Mouse (Mus musculus) cerebellum, adult 2 months (tissue): ENCODE results near the gene 2010111I01Rik. TPM values are rescaled to one million over a fixed set of nuclear protein-coding genes. Genes with fewer than 3 reads are reported as not detected.
"Not testable (repeated sequence)": the region's sequence is repeated elsewhere in the genome, so short reads cannot be mapped to it uniquely, and the experiment has no call there.

Experiments
- DNase-seq, 2 experiments: peaks; one replicate each; pipeline ENCODE4 v3.0.0; 2021
- H3K27ac ChIP-seq: fragments of 200-500 bp; 2 replicates; pipeline ENCODE4 v1.5.1; 2012; ENCODE audit warnings: low read length, control low read depth, inconsistent platforms; ENCODE audit not compliant: insufficient read depth
- H3K27me3 ChIP-seq: fragments of 200-500 bp; 2 replicates; pipeline ENCODE4 v1.6.1; 2012; ENCODE audit warnings: inconsistent platforms, mild to moderate bottlenecking, low read length, moderate library complexity; ENCODE audit not compliant: control insufficient read depth, insufficient read depth
- H3K4me1 ChIP-seq: fragments of 200-500 bp; 2 replicates; pipeline ENCODE4 v1.6.1; 2011; ENCODE audit warnings: low read length; ENCODE audit not compliant: control insufficient read depth, insufficient read depth
- H3K4me3 ChIP-seq: fragments of 200-500 bp; replicated peaks from 2 replicates; pipeline ENCODE3; 2011; ENCODE audit warnings: mild to moderate bottlenecking, low read depth, low read length, control low read depth; ENCODE audit not compliant: insufficient read depth
- CTCF ChIP-seq: fragments of 200-500 bp; IDR thresholded peaks from 2 replicates; pipeline ENCODE4 v1.5.1; 2011; ENCODE audit warnings: low read depth, mild to moderate bottlenecking, control low read depth, low read length, moderate library complexity, borderline replicate concordance; ENCODE audit not compliant: insufficient read depth
- POLR2A ChIP-seq: fragments of 200-500 bp; IDR thresholded peaks from 2 replicates; pipeline ENCODE4 v1.6.1; 2011; ENCODE audit warnings: low read length, control low read depth, borderline replicate concordance; ENCODE audit not compliant: insufficient read depth
- WGBS: fragments of 180-500 bp; shearing (Covaris S2); methylation state at CpG from one replicate; pipeline ENCODE4 v1.1.7; 2018; 5-methylcytosine and 5-hydroxymethylcytosine counted together
- polyA plus RNA-seq: library from polyadenylated mRNA; depleted of rRNA; stranded (reverse); fragments of >200 nt; gene quantifications from 2 replicates; pipeline ENCODE4 v1.2.3, GENCODE M21; 2012

2010111I01Rik gene
- polyA plus RNA-seq, 1 experiment, result 126 TPM

DNA sequence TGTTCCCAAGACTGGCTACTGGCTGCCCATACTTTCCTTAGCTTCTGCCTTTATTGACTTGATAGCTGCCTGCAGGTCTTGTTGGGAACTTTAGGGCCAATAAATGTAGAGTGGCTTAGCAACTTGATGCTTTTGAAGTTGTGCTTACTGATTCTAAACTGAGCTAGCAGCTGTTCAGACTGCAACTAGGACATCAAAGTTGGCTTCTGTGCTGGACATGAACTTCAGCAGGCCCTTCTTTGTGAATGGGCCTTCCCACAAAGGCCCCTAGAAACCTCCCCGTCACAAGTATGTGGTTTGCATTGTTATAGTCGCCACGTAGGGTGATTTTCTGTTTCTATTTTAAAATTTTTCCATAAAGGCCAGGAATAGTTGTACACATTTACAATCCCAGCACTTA is 19.8 kb downstream of the 2010111I01Rik start:
- no peak overlapping the region for H3K4me3 ChIP-seq
- no peak overlapping the region for H3K27ac ChIP-seq
- TF ChIP-seq POLR2A (no peak), CTCF (no peak)
- 76% methylated on average over 3 of the region's 3 CpGs for WGBS
- H3K27me3 ChIP-seq, result no peaks in the 10 kb centered on the region
- peaks cover 3% of the 10 kb centered on the region; the same call in 1 of the 2 replicates for H3K4me1 ChIP-seq
- DNase-seq, result no peak

- Histone ChIP-seq H3K27me3 (no peaks in the 10 kb centered on the region; the same call in 1 of the 2 replicates), H3K4me1 (no peaks in the 10 kb centered on the region), H3K4me3 (no peak overlapping the region), H3K27ac (no peak overlapping the region)
- no peak for TF ChIP-seq POLR2A
- no peak for TF ChIP-seq CTCF
- WGBS, result 69% methylated on average over 3 of the region's 3 CpGs
- DNase-seq, result no peak
Measured at GRCm38 (mm10) chr13:62989891-62990490, 25.3 kb downstream of the 2010111I01Rik start.

- no peak overlapping the region for H3K27ac ChIP-seq
- no peaks in the 10 kb centered on the region for H3K4me1 ChIP-seq
- no peaks in the 10 kb centered on the region; the same call in 1 of the 2 replicates for H3K27me3 ChIP-seq
- DNase-seq, result no peak
- H3K4me3 ChIP-seq, result no peak overlapping the region
- WGBS, result 89% methylated on average over 5 of the region's 5 CpGs
- TF ChIP-seq CTCF (no peak), POLR2A (no peak)
Measured at GRCm38 (mm10) chr13:62993543-62994477, 29.1 kb downstream of the 2010111I01Rik start.

- no peaks in the 10 kb centered on the region; the same call in 1 of the 2 replicates for H3K27me3 ChIP-seq
- no peak for TF ChIP-seq POLR2A
- no peak for TF ChIP-seq CTCF
- H3K27ac ChIP-seq, result no peak overlapping the region
- no peaks in the 10 kb centered on the region for H3K4me1 ChIP-seq
- WGBS, result 82% methylated on average over 2 of the region's 2 CpGs
- no peak for DNase-seq
- H3K4me3 ChIP-seq, result no peak overlapping the region
Measured at GRCm38 (mm10) chr13:62996767-62997166, 32.1 kb downstream of the 2010111I01Rik start.

GRCm38 (mm10) chr13:63007491-63007890 is 42.8 kb downstream of the 2010111I01Rik start:
- not testable (repeated sequence) for H3K4me3 ChIP-seq, H3K27ac ChIP-seq, H3K4me1 ChIP-seq, DNase-seq, H3K27me3 ChIP-seq
- WGBS, result 91% methylated on average over 3 of the region's 3 CpGs

DNA sequence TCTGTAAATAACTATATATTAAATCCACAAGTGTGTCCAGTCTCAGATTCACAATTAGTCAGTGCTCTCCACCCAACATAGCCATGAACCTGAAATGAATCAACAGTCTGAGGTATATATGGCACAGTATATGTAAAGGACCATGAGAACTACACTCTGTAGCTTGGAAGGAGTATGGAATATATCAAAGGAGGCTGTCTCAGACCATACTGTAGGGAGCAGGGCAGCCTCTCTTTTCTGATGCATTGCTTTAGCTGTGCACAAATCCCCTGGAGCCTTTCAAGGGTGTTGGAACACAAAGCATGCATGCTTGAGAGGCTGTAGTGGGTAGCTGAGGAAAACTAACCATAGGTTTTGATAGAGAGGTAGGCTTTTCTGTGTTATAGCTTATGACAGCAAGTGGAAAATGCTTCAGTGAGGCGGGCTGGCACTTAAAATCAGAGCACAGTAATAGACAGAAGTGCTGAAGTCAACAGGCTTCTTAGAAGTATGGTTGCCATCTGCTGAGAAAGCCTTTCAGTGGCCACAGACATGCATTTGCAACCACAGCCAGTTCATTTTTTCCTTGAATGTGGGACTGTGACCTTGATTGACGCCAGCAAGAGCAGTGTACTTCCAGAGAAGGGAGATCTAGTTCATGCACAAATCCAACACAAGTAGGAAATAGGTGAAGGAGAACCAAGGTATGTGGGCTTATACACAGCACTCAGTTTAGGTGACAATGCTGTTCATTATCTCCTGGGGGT is 45.8 kb downstream of the 2010111I01Rik start:
- Histone ChIP-seq H3K27me3 (no peaks in the 10 kb centered on the region), H3K27ac (no peak overlapping the region), H3K4me3 (no peak overlapping the region), H3K4me1 (peaks cover 6% of the 10 kb centered on the region)
- DNase-seq, result no peak
- 83% methylated on average over 2 of the region's 2 CpGs for WGBS
- TF ChIP-seq POLR2A (no peak), CTCF (no peak)

DNA sequence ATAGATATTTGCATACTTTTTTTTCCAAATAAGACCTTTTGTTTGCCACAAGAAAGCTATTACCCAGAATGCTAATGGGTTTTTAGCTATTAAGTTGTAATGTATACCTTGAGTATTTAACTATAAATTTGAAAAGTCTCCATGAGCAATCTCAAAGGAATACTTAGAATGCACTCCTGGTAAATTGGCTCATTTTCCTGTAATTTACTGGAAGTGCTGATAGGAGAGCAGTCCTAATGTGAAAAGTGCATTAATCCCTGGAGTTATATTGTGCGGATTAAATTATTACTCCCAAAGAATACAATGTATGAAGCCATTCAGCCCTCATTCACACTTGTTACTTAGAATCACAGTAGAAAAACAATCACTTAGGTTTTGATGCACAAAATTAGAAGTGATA is 49.7 kb downstream of the 2010111I01Rik start:
- Histone ChIP-seq H3K27ac (no peak overlapping the region), H3K27me3 (no peaks in the 10 kb centered on the region), H3K4me1 (peaks cover 14% of the 10 kb centered on the region), H3K4me3 (no peak overlapping the region)
- no peak for DNase-seq
- WGBS, result 94% methylated on average over 1 of the region's 1 CpGs
- TF ChIP-seq CTCF (no peak), POLR2A (no peak)

DNA sequence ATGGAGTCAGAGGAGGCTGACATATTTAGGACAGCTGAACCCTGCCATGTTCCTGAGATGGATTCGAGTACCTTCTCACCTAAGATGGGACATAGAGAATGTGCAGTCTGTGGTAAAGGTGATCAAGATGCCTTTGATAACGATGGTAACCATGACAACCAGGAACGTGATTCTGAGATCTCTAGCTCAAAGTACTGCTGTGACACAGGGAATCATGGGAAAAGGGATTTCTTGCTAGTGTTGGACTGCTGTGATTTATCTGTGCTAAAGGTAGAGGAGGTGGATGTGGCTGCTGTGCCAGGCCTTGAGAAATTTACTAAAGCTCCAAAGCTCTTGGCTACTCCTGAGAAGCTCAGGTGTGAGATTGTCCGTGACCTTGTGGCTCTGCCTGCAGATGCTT is 50.7 kb downstream of the 2010111I01Rik start:
- no peak for TF ChIP-seq POLR2A
- no peak for TF ChIP-seq CTCF
- Histone ChIP-seq H3K4me3 (no peak overlapping the region), H3K27me3 (no peaks in the 10 kb centered on the region), H3K27ac (no peak overlapping the region), H3K4me1 (peaks cover 14% of the 10 kb centered on the region)
- no peak for DNase-seq
- WGBS, result 70% methylated on average over 4 of the region's 4 CpGs
